Mouse (Mus musculus) hindbrain, postnatal 0 days (tissue): ENCODE data around the gene Acap1. TPM values are rescaled to one million over a fixed set of nuclear protein-coding genes. Genes with fewer than 3 reads are reported as not detected.

Source experiments
- ATAC-seq: fragments of 200-750 bp; cut with Nextera tagmentation; 2 replicates; pipeline ENCODE4 v1.8.0; 2017; ENCODE audit warnings: mild to moderate bottlenecking, moderate TSS enrichment, moderate library complexity
- DNase-seq: peaks from one replicate; pipeline ENCODE4 v3.0.0-alpha.2; 2015; ENCODE audit warnings: low spot score
- H3K27ac ChIP-seq: fragments of 300-500 bp; sonication (generic); 2 replicates; pipeline ENCODE4 v1.5.1; 2014; ENCODE audit warnings: mild to moderate bottlenecking
- H3K27me3 ChIP-seq: fragments of 300-500 bp; sonication (generic); 2 replicates; pipeline ENCODE4 v1.6.1; 2014; ENCODE audit warnings: low read length, mixed read lengths; ENCODE audit not compliant: insufficient read depth
- H3K36me3 ChIP-seq: fragments of 300-500 bp; sonication (generic); 2 replicates; pipeline ENCODE4 v1.6.1; 2014; ENCODE audit warnings: low read length, mixed read lengths; ENCODE audit not compliant: insufficient read depth
- H3K4me1 ChIP-seq: fragments of 300-500 bp; sonication (generic); 2 replicates; pipeline ENCODE4 v1.6.1; 2014; ENCODE audit warnings: antibody characterized with exemption, low read length, mixed read lengths; ENCODE audit not compliant: insufficient read depth
- H3K4me2 ChIP-seq: fragments of 300-500 bp; sonication (generic); 2 replicates; pipeline ENCODE4 v1.6.1; 2014; ENCODE audit warnings: low read depth, mild to moderate bottlenecking, low read length, moderate library complexity, mixed read lengths
- H3K4me3 ChIP-seq: fragments of 300-500 bp; sonication (generic); 2 replicates; pipeline ENCODE4 v1.5.1; 2014; ENCODE audit warnings: low read length
- H3K9ac ChIP-seq: fragments of 300-500 bp; sonication (generic); replicated peaks from 2 replicates; pipeline ENCODE4 v1.6.1; 2014; ENCODE audit warnings: mild to moderate bottlenecking, low read length, moderate library complexity, mixed read lengths
- H3K9me3 ChIP-seq: fragments of 300-500 bp; sonication (generic); 2 replicates; pipeline ENCODE4 v1.6.1; 2016; ENCODE audit warnings: low read length, mixed read lengths
- CTCF ChIP-seq: IDR thresholded peaks from 2 replicates; pipeline ENCODE4 v1.5.1; 2016; ENCODE audit warnings: antibody characterized with exemption, control low read depth, low read depth
- WGBS: fragments of 180-500 bp; shearing (Covaris S2); extraction: QIAGEN DNeasy Blood & Tissue Kit; methylation state at CpG from one replicate; pipeline ENCODE4 v1.1.7; 2014; 5-methylcytosine and 5-hydroxymethylcytosine counted together
- polyA plus RNA-seq: library from polyadenylated mRNA; unstranded; fragments of >200 nt; fragmentation: Nextera tagmentation; extraction: Ambion mirVana; gene quantifications from 2 replicates; pipeline ENCODE4 v1.2.1, GENCODE M21; 2015
- total RNA-seq: library from RNA; depleted of rRNA; stranded (reverse); fragments of >200 nt; gene quantifications from 2 replicates; pipeline ENCODE4 v1.2.3, GENCODE M21; 2014

The Acap1 gene
- total and polyA plus RNA-seq, 2 experiments from 2014 or later, result 0.21 TPM; not detected in 1

GRCm38 (mm10) chr11:69894671-69895070, 668 bp downstream of the Acap1 start:
- Histone ChIP-seq H3K27me3 (no peaks in the 10 kb centered on the region), H3K4me2 (no peak overlapping the region), H3K4me3 (no peak overlapping the region), H3K9me3 (no peaks in the 10 kb centered on the region), H3K27ac (no peak overlapping the region), H3K9ac (no peak overlapping the region), H3K4me1 (peaks cover 9% of the 10 kb centered on the region), H3K36me3 (no peaks in the 10 kb centered on the region)
- DNase-seq, result no peak
- WGBS, result 90% methylated on average over 5 of the region's 5 CpGs
- ATAC-seq, result no peak
- no peak for TF ChIP-seq CTCF

GRCm38 (mm10) chr11:69891482-69891881, 3.9 kb downstream of the Acap1 start:
- peak; percentile 48 for DNase-seq
- no peak for TF ChIP-seq CTCF

GRCm38 (mm10) chr11:69886907-69887635, 8.3 kb downstream of the Acap1 start:
- WGBS, result 76% methylated on average over 8 of the region's 8 CpGs

More at GRCm38 (mm10) chr11:69891482-69891881, 3.9 kb downstream of the Acap1 start:
- 0 out of 2 replicates have a peak, but pooled peaks have one; percentile 15 for ATAC-seq
- 52% methylated on average over 4 of the region's 4 CpGs for WGBS
- Histone ChIP-seq H3K9me3 (no peaks in the 10 kb centered on the region), H3K36me3 (no peaks in the 10 kb centered on the region), H3K27ac (no peak overlapping the region), H3K4me1 (no peaks in the 10 kb centered on the region), H3K9ac (no peak overlapping the region), H3K27me3 (no peaks in the 10 kb centered on the region), H3K4me3 (no peak overlapping the region), H3K4me2 (no peak overlapping the region)

GRCm38 (mm10) chr11:69884663-69885062, 10.7 kb downstream of the Acap1 start:
- H3K4me1 ChIP-seq, result no peaks in the 10 kb centered on the region
- no peaks in the 10 kb centered on the region for H3K36me3 ChIP-seq
- H3K27me3 ChIP-seq, result no peaks in the 10 kb centered on the region
- ATAC-seq (no peak), DNase-seq (no peak)
- H3K4me3 ChIP-seq, result no peak overlapping the region
- H3K9ac ChIP-seq, result no peak overlapping the region
- H3K4me2 ChIP-seq, result no peak overlapping the region
- WGBS, result 81% methylated on average over 8 of the region's 8 CpGs
- H3K9me3 ChIP-seq, result no peaks in the 10 kb centered on the region
- TF ChIP-seq CTCF, result no peak
- H3K27ac ChIP-seq, result no peak overlapping the region

More at GRCm38 (mm10) chr11:69886907-69887635, 8.3 kb downstream of the Acap1 start:
- peak; percentile 42 for TF ChIP-seq CTCF
- Histone ChIP-seq H3K27ac (no peak overlapping the region), H3K9me3 (no peaks in the 10 kb centered on the region), H3K4me2 (no peak overlapping the region), H3K4me1 (no peaks in the 10 kb centered on the region), H3K4me3 (no peak overlapping the region), H3K27me3 (no peaks in the 10 kb centered on the region), H3K36me3 (no peaks in the 10 kb centered on the region), H3K9ac (no peak overlapping the region)
- DNase-seq, result no peak
- no peak for ATAC-seq

- WGBS, result 74% methylated on average over 9 of the region's 9 CpGs
- Histone ChIP-seq H3K27ac (no peak overlapping the region), H3K9ac (no peak overlapping the region), H3K4me2 (no peak overlapping the region), H3K36me3 (no peaks in the 10 kb centered on the region), H3K4me1 (no peaks in the 10 kb centered on the region), H3K9me3 (no peaks in the 10 kb centered on the region), H3K27me3 (no peaks in the 10 kb centered on the region), H3K4me3 (no peak overlapping the region)
- DNase-seq (no peak), ATAC-seq (no peak)
- no peak for TF ChIP-seq CTCF
Measured at GRCm38 (mm10) chr11:69884240-69884639, 11.1 kb downstream of the Acap1 start.

GRCm38 (mm10) chr11:69883527-69884151, 11.7 kb downstream of the Acap1 start:
- Histone ChIP-seq H3K4me3 (no peak overlapping the region), H3K27ac (no peak overlapping the region), H3K36me3 (no peaks in the 10 kb centered on the region), H3K4me1 (no peaks in the 10 kb centered on the region), H3K4me2 (no peak overlapping the region), H3K9ac (no peak overlapping the region), H3K9me3 (no peaks in the 10 kb centered on the region), H3K27me3 (no peaks in the 10 kb centered on the region)
- no peak for DNase-seq
- ATAC-seq, result no peak
- 86% methylated on average over 8 of the region's 8 CpGs for WGBS
- TF ChIP-seq CTCF, result no peak

- H3K36me3 ChIP-seq, result no peaks in the 10 kb centered on the region
Measured at GRCm38 (mm10) chr11:69883066-69883465, 12.3 kb downstream of the Acap1 start.

More at GRCm38 (mm10) chr11:69883066-69883465, 12.3 kb downstream of the Acap1 start:
- no peak for ATAC-seq
- Histone ChIP-seq H3K27ac (no peak overlapping the region), H3K9me3 (no peaks in the 10 kb centered on the region), H3K4me1 (no peaks in the 10 kb centered on the region), H3K4me3 (no peak overlapping the region), H3K9ac (no peak overlapping the region), H3K4me2 (no peak overlapping the region), H3K27me3 (no peaks in the 10 kb centered on the region)
- peak; percentile 47 for TF ChIP-seq CTCF
- WGBS, result 70% methylated on average over 4 of the region's 4 CpGs
- DNase-seq, result no peak
